Mouse (Mus musculus) forebrain, embryonic 15.5 days (tissue): ENCODE data around the gene Crybg3. TPM values are rescaled to one million over a fixed set of nuclear protein-coding genes. Genes with fewer than 3 reads are reported as not detected.
"Not testable (repeated sequence)": the region's sequence is repeated elsewhere in the genome, so short reads cannot be mapped to it uniquely, and the experiment has no call there.

Source experiments
- ATAC-seq: fragments of 200-750 bp; cut with Nextera tagmentation; replicated peaks from 2 replicates; pipeline ENCODE4 v1.8.0; 2017; ENCODE audit warnings: mild to moderate bottlenecking, moderate TSS enrichment, moderate library complexity
- H3K27ac ChIP-seq: fragments of 300-500 bp; sonication (generic); replicated peaks from 2 replicates; pipeline ENCODE4 v1.5.1; 2015; ENCODE audit warnings: mild to moderate bottlenecking, inconsistent platforms
- H3K27me3 ChIP-seq: fragments of 300-500 bp; sonication (generic); 2 replicates; pipeline ENCODE4 v1.6.1; 2015; ENCODE audit warnings: inconsistent platforms
- H3K36me3 ChIP-seq: fragments of 300-500 bp; sonication (generic); 2 replicates; pipeline ENCODE4 v1.6.1; 2015; ENCODE audit warnings: mild to moderate bottlenecking, inconsistent platforms
- H3K4me1 ChIP-seq: fragments of 300-500 bp; sonication (generic); 2 replicates; pipeline ENCODE4 v1.6.1; 2015; ENCODE audit warnings: inconsistent platforms
- H3K4me2 ChIP-seq: fragments of 300-500 bp; sonication (generic); replicated peaks from 2 replicates; pipeline ENCODE4 v1.6.1; 2015; ENCODE audit warnings: mild to moderate bottlenecking, inconsistent platforms
- H3K4me3 ChIP-seq: fragments of 300-500 bp; sonication (generic); 2 replicates; pipeline ENCODE4 v1.5.1; 2015; ENCODE audit warnings: mild to moderate bottlenecking, inconsistent platforms
- H3K9ac ChIP-seq: fragments of 300-500 bp; sonication (generic); replicated peaks from 2 replicates; pipeline ENCODE4 v1.6.1; 2015; ENCODE audit warnings: mild to moderate bottlenecking, inconsistent platforms
- H3K9me3 ChIP-seq: fragments of 300-500 bp; sonication (generic); 2 replicates; pipeline ENCODE4 v1.6.1; 2016; ENCODE audit warnings: inconsistent platforms
- WGBS: fragments of 180-500 bp; shearing (Covaris S2); methylation state at CpG from one replicate; pipeline ENCODE4 v1.1.7; 2015; ENCODE audit warnings: mixed read lengths; 5-methylcytosine and 5-hydroxymethylcytosine counted together
- polyA plus RNA-seq: library from polyadenylated mRNA; unstranded; fragments of >200 nt; fragmentation: Nextera tagmentation; extraction: Ambion mirVana; gene quantifications from 2 replicates; pipeline ENCODE4 v1.2.1, GENCODE M21; 2015

Crybg3 gene
- polyA plus RNA-seq, 1 experiment from 2014 or later = 2.2 TPM

GRCm38 (mm10) chr16:59471637-59472278 lies 129.0 kb downstream of the Crybg3 start, which contains the start of gene Riox2:
Gene Riox2 (plus strand): TSS chr16:59471775.
- H3K27ac ChIP-seq = no peak within 1 kb of the TSS
- peak; percentile 97 for ATAC-seq
- H3K4me3 ChIP-seq = peak within 1 kb of the TSS; percentile 70
- H3K9ac ChIP-seq = peak within 1 kb of the TSS; percentile 54
- WGBS = 2% methylated on average over 55 of the region's 56 CpGs
- H3K4me1 ChIP-seq = peaks cover 6% of the 10 kb centered on the region
- no peaks in the 10 kb centered on the region for H3K9me3 ChIP-seq
- no peaks in the 10 kb centered on the region for H3K27me3 ChIP-seq
- peak within 1 kb of the TSS; percentile 85 for H3K4me2 ChIP-seq
- H3K36me3 ChIP-seq = no peaks in the 10 kb centered on the region

DNA sequence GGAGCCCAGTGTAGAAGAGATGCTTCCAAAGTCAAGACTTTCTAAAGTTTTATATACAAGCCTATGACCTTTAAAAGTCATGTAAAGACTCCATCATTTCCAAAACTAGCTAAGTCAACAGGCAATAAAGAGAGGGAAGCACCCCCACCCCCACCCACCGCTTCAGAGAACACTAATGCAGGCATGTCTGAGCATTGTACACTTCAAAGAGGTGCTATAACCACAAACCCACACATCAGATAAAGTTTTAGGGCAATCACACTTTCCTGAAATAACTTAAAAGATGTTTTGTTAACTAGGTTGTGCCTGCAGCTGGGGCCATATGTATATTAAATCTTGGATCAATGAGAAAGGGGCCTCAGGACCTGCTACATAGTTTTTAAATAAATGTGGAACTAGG lies 130.9 kb downstream of the Crybg3 start:
- H3K36me3 ChIP-seq = no peaks in the 10 kb centered on the region
- no peak overlapping the region for H3K27ac ChIP-seq
- ATAC-seq = no peak
- H3K27me3 ChIP-seq = no peaks in the 10 kb centered on the region
- no peak overlapping the region for H3K4me2 ChIP-seq
- WGBS = 86% methylated on average over 1 of the region's 1 CpGs
- no peaks in the 10 kb centered on the region for H3K9me3 ChIP-seq
- no peak overlapping the region for H3K9ac ChIP-seq
- H3K4me3 ChIP-seq = no peak overlapping the region
- peaks cover 6% of the 10 kb centered on the region for H3K4me1 ChIP-seq

- Histone ChIP-seq H3K4me1 (no peaks in the 10 kb centered on the region), H3K4me3 (no peak overlapping the region), H3K4me2 (no peak overlapping the region), H3K9ac (no peak overlapping the region), H3K27me3 (no peaks in the 10 kb centered on the region), H3K9me3 (no peaks in the 10 kb centered on the region), H3K36me3 (no peaks in the 10 kb centered on the region), H3K27ac (no peak overlapping the region)
- ATAC-seq = no peak
- WGBS = 88% methylated on average over 6 of the region's 6 CpGs
Measured at GRCm38 (mm10) chr16:59463973-59464372, 136.8 kb downstream of the Crybg3 start.

DNA sequence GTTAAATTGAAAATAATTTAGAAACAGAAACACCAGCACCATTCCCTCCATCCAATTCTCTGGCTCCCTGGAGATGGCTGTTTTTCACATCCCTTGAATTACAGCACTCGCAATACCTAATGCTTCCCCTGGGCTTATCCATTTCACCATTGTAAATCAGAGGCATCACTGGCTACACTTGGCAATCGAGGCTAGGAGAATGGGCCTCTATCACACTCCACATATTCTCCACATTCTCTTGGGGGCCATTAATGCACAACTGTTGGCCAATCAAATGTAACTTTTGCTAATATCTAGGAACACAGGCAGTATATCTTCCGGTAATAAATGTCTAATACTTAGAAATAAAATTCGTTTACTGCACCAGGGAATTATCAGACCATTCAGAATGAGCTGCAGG lies 137.2 kb downstream of the Crybg3 start:
- Histone ChIP-seq H3K27ac (no peak overlapping the region), H3K4me3 (no peak overlapping the region), H3K9me3 (no peaks in the 10 kb centered on the region), H3K4me1 (no peaks in the 10 kb centered on the region), H3K36me3 (no peaks in the 10 kb centered on the region), H3K4me2 (no peak overlapping the region), H3K9ac (no peak overlapping the region), H3K27me3 (no peaks in the 10 kb centered on the region)
- ATAC-seq = no peak
- WGBS = 85% methylated on average over 4 of the region's 4 CpGs

GRCm38 (mm10) chr16:59459259-59459861 lies 141.4 kb downstream of the Crybg3 start:
- not testable (repeated sequence) for H3K9ac ChIP-seq, H3K4me3 ChIP-seq, H3K4me1 ChIP-seq, ATAC-seq, H3K27ac ChIP-seq, H3K36me3 ChIP-seq, H3K9me3 ChIP-seq, H3K27me3 ChIP-seq, H3K4me2 ChIP-seq
- WGBS = 88% methylated on average over 5 of the region's 5 CpGs

DNA sequence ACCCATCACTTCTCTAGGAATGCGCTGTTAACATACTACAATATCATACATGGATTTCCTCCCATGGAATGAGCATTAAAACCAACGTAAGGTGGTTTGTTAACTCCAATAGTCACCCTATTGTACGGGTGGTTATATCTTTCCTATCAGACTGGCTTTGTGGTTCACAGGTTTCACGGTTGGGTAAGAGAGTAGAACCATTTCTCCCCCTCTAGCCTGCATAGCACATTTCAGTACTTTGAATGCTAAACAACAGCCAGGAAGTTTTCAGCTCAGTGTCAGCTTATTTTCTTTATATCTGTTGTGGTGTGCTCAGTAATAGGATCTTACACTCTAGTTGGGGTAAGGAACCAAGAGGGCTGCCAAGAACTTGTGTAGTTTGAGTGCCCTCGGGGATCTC lies 149.0 kb downstream of the Crybg3 start:
- no peaks in the 10 kb centered on the region for H3K9me3 ChIP-seq
- H3K27me3 ChIP-seq = no peaks in the 10 kb centered on the region
- ATAC-seq = no peak
- no peak overlapping the region for H3K4me2 ChIP-seq
- no peak overlapping the region for H3K9ac ChIP-seq
- H3K27ac ChIP-seq = no peak overlapping the region
- H3K4me1 ChIP-seq = no peaks in the 10 kb centered on the region
- H3K4me3 ChIP-seq = no peak overlapping the region
- WGBS = 93% methylated on average over 5 of the region's 5 CpGs
- no peaks in the 10 kb centered on the region for H3K36me3 ChIP-seq

DNA sequence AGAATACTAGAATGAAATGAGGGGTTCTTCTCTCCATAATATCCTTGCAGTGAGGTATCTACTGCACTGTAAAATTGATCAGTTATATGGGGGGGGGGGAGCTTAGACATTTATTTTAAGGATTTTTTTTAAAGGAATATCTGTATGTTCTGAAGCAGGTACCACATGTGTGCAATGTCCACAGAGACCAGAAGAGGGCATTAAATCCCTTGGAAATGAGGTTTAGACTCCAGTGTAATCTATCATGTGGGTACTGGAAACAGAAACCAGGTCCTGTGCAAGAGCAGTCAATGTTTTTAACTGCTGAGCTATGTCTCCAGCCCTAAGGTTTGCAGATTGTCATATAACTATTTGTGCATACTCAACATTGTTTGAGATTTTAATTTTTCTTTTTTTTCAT lies 151.7 kb downstream of the Crybg3 start:
- Histone ChIP-seq H3K27ac (no peak overlapping the region), H3K4me3 (no peak overlapping the region), H3K27me3 (no peaks in the 10 kb centered on the region), H3K9me3 (no peaks in the 10 kb centered on the region), H3K36me3 (no peaks in the 10 kb centered on the region), H3K4me2 (no peak overlapping the region), H3K9ac (no peak overlapping the region), H3K4me1 (no peaks in the 10 kb centered on the region)
- ATAC-seq = no peak

DNA sequence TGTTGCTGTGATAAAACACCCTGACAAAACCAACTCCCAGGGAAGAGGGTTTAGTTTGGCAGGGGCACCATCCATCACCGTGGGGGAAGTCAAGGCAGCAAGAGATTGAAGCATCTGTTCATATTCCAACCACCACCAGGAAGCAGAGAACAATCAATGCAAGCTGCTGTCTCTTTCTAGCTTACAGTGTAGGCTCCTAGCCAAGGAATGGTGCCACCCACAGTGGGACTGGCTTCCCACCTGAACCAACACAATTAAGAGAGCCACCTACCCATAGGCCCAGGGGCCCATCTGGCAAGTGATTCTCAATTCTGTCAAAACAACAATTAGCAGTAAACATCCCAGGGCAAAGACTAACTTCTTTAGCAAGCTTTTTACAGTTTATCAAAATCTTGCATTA lies 152.6 kb downstream of the Crybg3 start:
- 64% methylated on average over 1 of the region's 1 CpGs for WGBS
- Histone ChIP-seq H3K4me3 (no peak overlapping the region), H3K9ac (no peak overlapping the region), H3K4me2 (no peak overlapping the region), H3K27me3 (no peaks in the 10 kb centered on the region), H3K9me3 (no peaks in the 10 kb centered on the region), H3K27ac (no peak overlapping the region), H3K4me1 (no peaks in the 10 kb centered on the region), H3K36me3 (no peaks in the 10 kb centered on the region)
- ATAC-seq = no peak

DNA sequence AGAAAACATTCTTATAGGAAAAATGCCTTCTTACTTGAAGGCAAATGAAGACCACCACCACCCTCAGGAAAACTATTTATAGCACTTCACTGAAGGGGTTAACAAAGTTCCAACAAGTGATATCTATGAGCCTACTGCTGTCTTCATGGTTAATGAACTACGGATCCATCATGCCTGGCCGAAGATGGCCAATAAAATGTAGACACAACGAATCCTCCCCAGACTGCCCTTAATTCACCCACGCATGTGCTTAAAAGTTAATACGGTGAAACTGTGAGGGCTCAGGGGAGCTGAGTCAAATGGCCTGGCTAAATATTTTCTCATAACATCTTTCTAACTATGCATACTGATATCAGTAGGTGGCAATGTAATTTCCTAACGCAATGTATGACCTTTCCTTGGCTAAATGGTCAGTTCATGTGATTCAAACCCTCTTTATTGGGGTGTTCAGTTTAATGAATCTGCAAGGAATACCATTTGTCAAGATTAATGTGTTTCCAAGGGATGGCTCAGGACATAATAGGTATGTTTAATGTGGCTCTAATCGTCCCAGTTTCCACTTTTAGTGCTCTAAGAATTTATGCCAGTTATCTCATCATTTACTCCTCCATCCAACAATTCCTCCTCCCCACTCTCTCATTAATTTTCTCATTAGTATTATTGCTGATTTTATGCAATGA lies 155.8 kb downstream of the Crybg3 start:
- WGBS = 87% methylated on average over 7 of the region's 7 CpGs
- Histone ChIP-seq H3K27me3 (no peaks in the 10 kb centered on the region), H3K9me3 (no peaks in the 10 kb centered on the region), H3K4me3 (no peak overlapping the region), H3K36me3 (no peaks in the 10 kb centered on the region), H3K27ac (no peak overlapping the region), H3K4me1 (no peaks in the 10 kb centered on the region), H3K9ac (no peak overlapping the region), H3K4me2 (no peak overlapping the region)
- ATAC-seq = no peak

Other genes with a start within 250 kb of the Crybg3 start
- not detected in 2 replicates for gene Olfr209, start 237.0 kb downstream of the Crybg3 start, polyA plus RNA-seq
- gene Gabrr3, start 193.6 kb downstream of the Crybg3 start, polyA plus RNA-seq = 0.06 TPM in 1 of 2 replicates, not detected in the other
- 13.2 and 13.3 TPM in 2 replicates for gene Riox2, start 129.2 kb downstream of the Crybg3 start, polyA plus RNA-seq
- 45.9 and 50.8 TPM in 2 replicates for gene Arl6, start 38.4 kb upstream of the Crybg3 start, polyA plus RNA-seq